Mouse (Mus musculus) cerebellum, adult 18-20 months (tissue): ENCODE data around the gene Myod1.

ENCODE experiments used
- DNase-seq, 2 experiments: peaks; one replicate each; pipeline ENCODE4 v3.0.0; 2021

The Myod1 gene

DNA sequence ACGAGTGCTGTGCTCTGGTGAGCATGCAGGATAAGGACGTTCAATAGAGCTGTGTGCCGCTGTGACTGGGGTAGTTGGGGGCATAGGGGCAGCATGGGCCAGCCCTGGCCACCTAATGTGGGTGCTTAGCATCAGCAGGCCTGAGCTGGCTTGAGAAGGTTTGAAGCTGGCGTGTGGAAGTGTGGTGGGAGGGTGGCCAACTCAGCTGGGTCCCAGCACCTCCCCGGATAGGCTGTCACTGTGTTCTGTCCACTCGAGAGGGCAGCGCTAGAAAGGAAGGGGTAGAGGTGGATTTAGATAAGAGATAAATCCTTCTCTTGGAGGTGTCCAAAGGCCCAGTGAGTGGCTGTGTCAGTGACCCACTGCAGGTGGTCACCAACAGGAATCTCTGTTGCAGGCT is 41.2 kb downstream of the Myod1 start:
- peak in 1 of 2 experiments; percentile 59 for DNase-seq

- DNase-seq, result peak; percentile 73 to 74
These were observed 41.9 kb downstream of the Myod1 start for GRCm38 (mm10) chr7:46418102-46418622.

DNA sequence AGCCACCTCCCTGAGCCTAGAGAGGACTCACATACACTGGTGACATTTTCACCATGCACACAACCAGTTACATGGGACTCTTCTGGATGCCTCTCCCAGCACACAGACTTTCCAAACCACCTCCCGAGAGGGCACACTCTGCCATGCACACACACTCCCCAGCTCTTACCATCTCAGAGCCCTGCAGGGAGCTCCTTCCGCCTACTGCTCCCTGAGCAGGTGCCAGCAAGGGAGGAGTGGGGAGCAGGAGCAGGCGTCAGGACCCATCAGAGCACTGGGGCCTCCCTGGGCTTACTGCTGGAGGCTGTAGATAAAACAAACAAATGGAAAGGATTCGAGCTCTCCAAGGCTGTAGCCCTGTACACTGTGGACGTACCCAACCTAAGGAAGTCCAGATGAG is 45.3 kb downstream of the Myod1 start:
- DNase-seq, result peak; percentile 64 to 71

GRCm38 (mm10) chr7:46422052-46422763 is 45.9 kb downstream of the Myod1 start:
- no peak for DNase-seq

DNA sequence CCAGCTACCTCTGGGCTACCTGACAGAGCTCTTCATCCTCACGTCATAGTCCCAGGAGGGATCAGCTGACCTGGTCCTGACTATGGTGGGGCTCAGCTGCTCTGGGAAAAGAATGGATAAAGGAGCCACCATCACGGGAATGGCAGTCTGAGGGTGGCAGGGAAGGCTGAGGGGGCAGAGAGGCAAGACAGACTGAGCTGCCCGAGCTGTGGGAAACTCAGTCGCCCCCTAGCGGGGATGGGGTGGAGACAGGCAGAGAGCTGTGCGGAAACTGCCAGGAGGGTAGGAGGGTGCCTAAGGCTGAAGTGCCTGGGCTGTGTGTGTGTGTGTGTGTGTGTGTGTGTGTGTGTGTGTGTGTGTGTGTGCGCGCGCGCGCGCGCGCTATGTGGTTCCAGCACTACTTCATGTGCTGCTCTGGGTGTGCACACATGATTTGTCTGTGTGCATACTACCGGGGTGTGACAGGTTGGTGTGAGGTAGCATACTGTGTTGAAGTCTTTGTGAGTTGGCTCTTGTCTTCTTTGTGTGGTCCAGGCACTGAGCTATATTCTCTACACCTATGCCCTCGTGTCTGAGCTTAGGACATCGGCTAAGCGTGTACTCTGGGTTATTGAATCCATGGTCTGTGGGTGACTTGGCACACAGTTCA is 46.6 kb downstream of the Myod1 start:
- DNase-seq, result peak; percentile 88 to 89

GRCm38 (mm10) chr7:46423951-46424350 is 47.7 kb downstream of the Myod1 start:
- peak; percentile 70 to 71 for DNase-seq

GRCm38 (mm10) chr7:46425012-46425411 is 48.7 kb downstream of the Myod1 start:
- no peak for DNase-seq
